Mouse (Mus musculus) heart, embryonic 15.5 days (tissue): Measurements from ENCODE around the gene Zfp14. TPM values are rescaled to one million over a fixed set of nuclear protein-coding genes. Genes with fewer than 3 reads are reported as not detected.

ENCODE experiments used
- ATAC-seq: fragments of 200-750 bp; cut with Nextera tagmentation; replicated peaks from 2 replicates; pipeline ENCODE4 v1.8.0; 2017; ENCODE audit warnings: low read depth, moderate TSS enrichment; ENCODE audit not compliant: insufficient number of reproducible peaks, insufficient read depth, low FRiP score
- H3K27ac ChIP-seq: fragments of 300-500 bp; sonication (generic); 2 replicates; pipeline ENCODE4 v1.5.1; 2015; ENCODE audit warnings: mild to moderate bottlenecking, inconsistent platforms
- H3K27me3 ChIP-seq: fragments of 300-500 bp; sonication (generic); 2 replicates; pipeline ENCODE4 v1.6.1; 2015; ENCODE audit warnings: inconsistent platforms
- H3K36me3 ChIP-seq: fragments of 300-500 bp; sonication (generic); 2 replicates; pipeline ENCODE4 v1.6.1; 2015; ENCODE audit warnings: mild to moderate bottlenecking, inconsistent platforms
- H3K4me1 ChIP-seq: fragments of 300-500 bp; sonication (generic); replicated peaks from 2 replicates; pipeline ENCODE4 v1.6.1; 2015; ENCODE audit warnings: inconsistent platforms
- H3K4me2 ChIP-seq: fragments of 300-500 bp; sonication (generic); 2 replicates; pipeline ENCODE4 v1.6.1; 2015; ENCODE audit warnings: inconsistent platforms, mild to moderate bottlenecking, moderate library complexity
- H3K4me3 ChIP-seq: fragments of 300-500 bp; sonication (generic); 2 replicates; pipeline ENCODE4 v1.5.1; 2015; ENCODE audit warnings: mild to moderate bottlenecking, inconsistent platforms
- H3K9ac ChIP-seq: fragments of 300-500 bp; sonication (generic); 2 replicates; pipeline ENCODE4 v1.6.1; 2015; ENCODE audit warnings: mild to moderate bottlenecking, inconsistent platforms
- H3K9me3 ChIP-seq: fragments of 300-500 bp; sonication (generic); replicated peaks from 2 replicates; pipeline ENCODE4 v1.6.1; 2016; ENCODE audit warnings: inconsistent platforms
- WGBS: fragments of 180-500 bp; shearing (Covaris S2); methylation state at CpG from one replicate; pipeline ENCODE4 v1.1.7; 2015; ENCODE audit warnings: mixed read lengths; 5-methylcytosine and 5-hydroxymethylcytosine counted together
- polyA plus RNA-seq: library from polyadenylated mRNA; unstranded; fragments of >200 nt; fragmentation: Nextera tagmentation; extraction: Ambion mirVana; gene quantifications from 2 replicates; pipeline ENCODE4 v1.2.1, GENCODE M21; 2015

Zfp14 gene
- polyA plus RNA-seq, 1 experiment from 2014 or later: 3.3 TPM

- under 1% methylated on average over 50 of the region's 50 CpGs for WGBS
- peak within 1 kb of the TSS; percentile 78 for H3K4me3 ChIP-seq
- peaks cover 2% of the 10 kb centered on the region; the same call in 1 of the 2 replicates for H3K36me3 ChIP-seq
- H3K9me3 ChIP-seq: no peaks in the 10 kb centered on the region
- ATAC-seq: peak; percentile 87
- H3K27ac ChIP-seq: peak within 1 kb of the TSS; percentile 71
- no peaks in the 10 kb centered on the region for H3K27me3 ChIP-seq
- peak within 1 kb of the TSS; percentile 77 for H3K9ac ChIP-seq
- peak within 1 kb of the TSS; percentile 90 for H3K4me2 ChIP-seq
- H3K4me1 ChIP-seq: peaks cover 3% of the 10 kb centered on the region; the same call in 1 of the 2 replicates
Observed at GRCm38 (mm10) chr7:30072146-30073028, 21.2 kb upstream of the Zfp14 start, which contains the start of gene Zfp82. TSS of gene Zfp82 (minus strand) at chr7:30072900.

DNA sequence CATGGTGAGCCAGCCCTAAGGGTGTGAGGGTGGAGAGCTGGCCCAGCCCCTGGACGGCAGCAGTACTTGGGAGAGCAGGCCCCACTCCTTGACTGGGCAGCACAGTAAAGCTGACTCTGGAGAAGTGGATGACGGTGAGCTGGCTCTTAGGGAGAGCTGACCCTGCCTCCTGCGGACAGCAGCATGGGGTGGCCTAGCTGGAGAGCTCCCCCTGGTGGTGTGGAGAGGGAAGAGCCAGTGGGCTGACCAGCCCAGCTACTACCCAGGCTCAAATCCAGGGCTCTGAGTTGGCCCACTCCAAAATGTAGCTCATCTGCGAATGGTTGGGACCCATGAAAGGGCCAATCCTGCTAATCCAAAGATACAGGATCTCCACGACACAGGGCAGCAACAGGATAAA is 13.4 kb upstream of the Zfp14 start:
- 75% methylated on average over 5 of the region's 5 CpGs for WGBS
- H3K4me2 ChIP-seq: no peak overlapping the region
- 0 out of 2 replicates have a peak, but pooled peaks cover 6% of the 10 kb centered on the region for H3K4me1 ChIP-seq
- no peak overlapping the region for H3K4me3 ChIP-seq
- no peak for ATAC-seq
- no peak overlapping the region for H3K27ac ChIP-seq
- H3K27me3 ChIP-seq: no peaks in the 10 kb centered on the region
- H3K36me3 ChIP-seq: peaks cover 9% of the 10 kb centered on the region; the same call in 1 of the 2 replicates
- H3K9ac ChIP-seq: no peak overlapping the region
- no peaks in the 10 kb centered on the region for H3K9me3 ChIP-seq

DNA sequence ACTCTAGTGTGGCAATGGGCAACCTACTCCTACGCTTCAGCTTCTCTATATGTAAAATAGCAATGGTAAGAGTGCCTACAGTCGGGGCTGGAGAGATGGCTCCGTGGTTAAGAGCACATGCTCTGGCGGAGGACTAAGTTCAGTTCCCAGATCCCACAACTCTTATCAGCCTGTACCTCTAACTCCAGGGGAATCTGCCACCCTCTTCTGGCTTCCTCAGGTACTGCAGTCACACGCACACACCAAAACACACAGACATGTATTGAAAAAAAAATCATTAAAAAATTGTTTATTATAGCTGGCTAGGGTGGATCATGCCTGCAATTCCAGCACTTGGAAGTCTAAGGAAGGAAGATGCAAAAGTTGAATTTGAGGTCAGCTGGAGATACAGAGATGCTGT is 11.3 kb upstream of the Zfp14 start:
- Histone ChIP-seq H3K27me3 (no peaks in the 10 kb centered on the region), H3K9me3 (no peaks in the 10 kb centered on the region)
- WGBS: 90% methylated on average over 5 of the region's 5 CpGs

DNA sequence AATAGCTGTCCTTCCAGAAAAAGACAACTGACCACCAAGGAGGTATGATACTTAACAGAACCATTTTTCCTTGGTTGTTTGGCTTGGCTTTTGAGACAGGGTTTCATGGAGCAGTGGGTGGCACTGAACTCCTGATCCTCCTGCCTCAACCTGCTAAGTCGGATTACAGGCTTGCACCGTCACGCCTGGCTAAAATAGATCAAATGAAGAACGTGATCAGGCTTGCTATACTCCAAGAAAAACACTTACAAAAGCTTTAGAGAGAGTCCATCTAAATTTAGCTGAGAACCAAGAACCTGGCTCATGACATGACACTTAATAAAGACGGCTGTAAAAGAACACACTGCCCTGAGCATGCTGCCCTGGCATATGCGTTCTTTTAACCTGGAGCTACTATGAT is 9.2 kb upstream of the Zfp14 start:
- Histone ChIP-seq H3K4me2 (no peak overlapping the region), H3K27ac (peak overlapping the region; percentile 47), H3K36me3 (peaks cover 35% of the 10 kb centered on the region), H3K4me1 (0 out of 2 replicates have a peak, but pooled peaks cover 6% of the 10 kb centered on the region), H3K27me3 (no peaks in the 10 kb centered on the region), H3K9me3 (no peaks in the 10 kb centered on the region), H3K9ac (no peak overlapping the region), H3K4me3 (no peak overlapping the region)
- no peak for ATAC-seq
- WGBS: 59% methylated on average over 6 of the region's 6 CpGs

More for the DNA sequence above, 11.3 kb upstream of the Zfp14 start:
- Histone ChIP-seq H3K27ac (no peak overlapping the region), H3K4me1 (0 out of 2 replicates have a peak, but pooled peaks cover 6% of the 10 kb centered on the region), H3K36me3 (peaks cover 16% of the 10 kb centered on the region; the same call in 1 of the 2 replicates), H3K9ac (no peak overlapping the region), H3K4me2 (no peak overlapping the region), H3K4me3 (no peak overlapping the region)
- ATAC-seq: no peak

DNA sequence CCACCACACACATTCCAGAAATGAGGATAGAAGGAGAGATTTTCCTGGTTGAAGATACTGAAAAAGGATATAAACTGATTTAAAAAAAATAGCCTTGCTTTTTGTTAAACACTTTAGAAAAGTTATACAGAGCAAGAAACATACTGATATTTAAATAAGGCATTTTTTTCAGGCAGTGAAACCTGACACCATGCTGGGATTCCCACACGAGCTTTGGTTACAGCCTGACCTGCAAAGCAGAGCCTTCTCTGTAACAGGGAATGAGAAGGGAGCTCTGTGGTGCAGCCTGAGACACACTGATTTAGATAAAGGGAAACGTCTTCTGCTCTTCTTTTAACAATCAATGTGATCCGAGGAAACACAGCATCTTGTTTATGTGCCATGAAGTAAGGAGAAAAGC is 2.4 kb upstream of the Zfp14 start:
- no peaks in the 10 kb centered on the region for H3K9me3 ChIP-seq
- H3K27me3 ChIP-seq: no peaks in the 10 kb centered on the region
- H3K27ac ChIP-seq: 0 out of 2 replicates have a peak overlapping the region, but pooled peaks have one; percentile 1
- WGBS: 4% methylated on average over 3 of the region's 3 CpGs
- H3K4me3 ChIP-seq: no peak overlapping the region
- no peak for ATAC-seq
- peaks cover 19% of the 10 kb centered on the region for H3K36me3 ChIP-seq
- no peak overlapping the region for H3K9ac ChIP-seq
- no peak overlapping the region for H3K4me2 ChIP-seq
- peaks cover 5% of the 10 kb centered on the region for H3K4me1 ChIP-seq

DNA sequence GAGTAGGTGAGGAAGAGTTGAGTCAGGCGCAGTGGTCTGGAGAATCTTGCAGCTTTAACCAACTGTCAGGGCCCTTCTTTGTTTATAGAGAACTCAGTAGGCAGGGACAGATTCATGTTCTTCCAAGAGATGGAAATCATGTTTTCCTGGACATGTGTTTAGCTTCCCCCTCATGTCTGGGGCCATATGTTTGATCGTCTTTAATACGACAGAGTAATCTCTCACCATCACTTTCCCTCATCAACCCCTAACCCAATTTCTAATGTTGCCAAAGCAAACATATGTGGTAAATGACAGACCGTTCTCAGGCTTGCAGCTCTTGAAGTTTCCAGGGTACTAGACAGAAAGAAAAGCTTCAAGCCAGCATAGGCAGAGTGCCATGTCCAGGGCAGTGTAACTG is 3.1 kb downstream of the Zfp14 start:
- ATAC-seq: no peak
- WGBS: 58% methylated on average over 4 of the region's 4 CpGs

DNA sequence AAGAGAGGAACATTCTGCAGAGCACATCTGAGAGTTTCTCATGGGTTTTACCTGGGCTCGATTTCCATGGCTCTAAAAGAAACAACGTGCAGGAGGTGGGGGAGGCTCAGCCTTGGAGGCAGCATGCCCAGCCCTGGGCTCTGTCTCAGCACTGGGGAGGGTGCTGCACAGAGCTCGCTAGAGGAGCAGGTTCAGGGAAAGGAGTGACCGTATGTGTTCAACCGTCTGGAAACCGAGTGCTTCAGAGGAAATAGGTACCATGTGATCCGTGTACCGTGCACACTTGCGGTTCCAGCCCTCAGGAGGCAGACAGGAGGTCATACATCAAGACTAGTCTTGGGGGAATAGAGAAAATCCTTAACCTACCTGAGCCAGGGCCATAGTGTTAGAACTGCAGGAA is 6.8 kb downstream of the Zfp14 start:
- H3K4me1 ChIP-seq: no peaks in the 10 kb centered on the region
- H3K36me3 ChIP-seq: no peaks in the 10 kb centered on the region
- H3K4me3 ChIP-seq: no peak overlapping the region
- no peaks in the 10 kb centered on the region for H3K9me3 ChIP-seq
- WGBS: 57% methylated on average over 9 of the region's 9 CpGs
- no peak overlapping the region for H3K9ac ChIP-seq
- H3K4me2 ChIP-seq: no peak overlapping the region
- no peaks in the 10 kb centered on the region for H3K27me3 ChIP-seq
- ATAC-seq: no peak
- H3K27ac ChIP-seq: no peak overlapping the region

More for the DNA sequence above, 3.1 kb downstream of the Zfp14 start:
- Histone ChIP-seq H3K36me3 (no peaks in the 10 kb centered on the region), H3K27me3 (no peaks in the 10 kb centered on the region), H3K4me2 (no peak overlapping the region), H3K27ac (no peak overlapping the region), H3K4me3 (no peak overlapping the region), H3K9me3 (no peaks in the 10 kb centered on the region), H3K9ac (no peak overlapping the region), H3K4me1 (peaks cover 5% of the 10 kb centered on the region)

DNA sequence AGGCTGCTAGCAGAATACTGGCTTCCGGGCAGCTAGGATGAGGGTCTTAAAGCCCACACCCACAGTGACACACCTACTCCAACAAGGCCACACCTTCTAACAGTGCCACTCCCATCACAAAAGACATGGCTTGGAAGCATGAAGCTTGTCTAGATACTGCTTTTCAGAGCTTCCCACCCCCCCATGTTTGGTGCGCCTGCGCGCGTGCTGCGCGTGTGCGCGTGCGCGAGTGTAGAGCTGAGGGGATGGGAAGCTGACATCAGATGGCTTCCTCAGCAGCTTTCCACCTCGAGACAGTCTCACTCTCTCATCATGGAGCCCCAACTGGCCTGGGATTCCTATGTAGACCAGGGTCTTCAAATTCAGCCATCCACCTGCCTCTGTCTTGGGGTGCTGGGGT is 16.8 kb downstream of the Zfp14 start:
- no peak overlapping the region for H3K4me2 ChIP-seq
- H3K27me3 ChIP-seq: no peaks in the 10 kb centered on the region
- H3K9ac ChIP-seq: no peak overlapping the region
- no peak for ATAC-seq
- peaks cover 16% of the 10 kb centered on the region for H3K36me3 ChIP-seq
- H3K4me1 ChIP-seq: no peaks in the 10 kb centered on the region
- H3K27ac ChIP-seq: no peak overlapping the region
- no peaks in the 10 kb centered on the region for H3K9me3 ChIP-seq
- 84% methylated on average over 12 of the region's 12 CpGs for WGBS
- no peak overlapping the region for H3K4me3 ChIP-seq

- ATAC-seq: no peak
- no peak overlapping the region for H3K4me2 ChIP-seq
- 89% methylated on average over 3 of the region's 3 CpGs for WGBS
- no peaks in the 10 kb centered on the region for H3K27me3 ChIP-seq
- H3K4me1 ChIP-seq: no peaks in the 10 kb centered on the region
- H3K9me3 ChIP-seq: no peaks in the 10 kb centered on the region
- no peak overlapping the region for H3K4me3 ChIP-seq
- peaks cover 13% of the 10 kb centered on the region for H3K36me3 ChIP-seq
- no peak overlapping the region for H3K27ac ChIP-seq
- no peak overlapping the region for H3K9ac ChIP-seq
Observed at GRCm38 (mm10) chr7:30031379-30031778, 19.8 kb downstream of the Zfp14 start.

- H3K9ac ChIP-seq: no peak overlapping the region
- no peak for ATAC-seq
- WGBS: 30% methylated on average over 6 of the region's 6 CpGs
Observed at GRCm38 (mm10) chr7:30030677-30031076, 20.5 kb downstream of the Zfp14 start.

GRCm38 (mm10) chr7:30028572-30028971 is 22.6 kb downstream of the Zfp14 start:
- Histone ChIP-seq H3K4me1 (0 out of 2 replicates have a peak, but pooled peaks cover 3% of the 10 kb centered on the region), H3K36me3 (peaks cover 38% of the 10 kb centered on the region), H3K4me2 (no peak overlapping the region), H3K27ac (no peak overlapping the region), H3K9ac (no peak overlapping the region), H3K27me3 (no peaks in the 10 kb centered on the region), H3K9me3 (no peaks in the 10 kb centered on the region), H3K4me3 (no peak overlapping the region)
- ATAC-seq: no peak
- WGBS: 82% methylated on average over 3 of the region's 3 CpGs

More at GRCm38 (mm10) chr7:30030677-30031076, 20.5 kb downstream of the Zfp14 start:
- H3K4me2 ChIP-seq: no peak overlapping the region
- no peak overlapping the region for H3K4me3 ChIP-seq
- H3K27ac ChIP-seq: no peak overlapping the region
- H3K4me1 ChIP-seq: no peaks in the 10 kb centered on the region
- H3K9me3 ChIP-seq: no peaks in the 10 kb centered on the region
- no peaks in the 10 kb centered on the region for H3K27me3 ChIP-seq
- H3K36me3 ChIP-seq: peaks cover 18% of the 10 kb centered on the region
